Mouse (Mus musculus): ENCODE measurements around the gene Lima1. TPM values are rescaled to one million over a fixed set of nuclear protein-coding genes. Genes with fewer than 3 reads are reported as not detected.

Gene Lima1
- total RNA-seq, 2 experiments from 2014 or later, result 0.09 TPM; not detected in 1

GRCm38 (mm10) chr15:99772277-99772880 lies 102.9 kb downstream of the Lima1 start:
- ATAC-seq (replicated peaks; ENCODE audit: low FRiP score, low TSS enrichment, poor library complexity, severe bottlenecking), result peak; percentile 84

- no peak for ATAC-seq (replicated peaks; ENCODE audit: low FRiP score, low TSS enrichment, poor library complexity, severe bottlenecking)
Measured at GRCm38 (mm10) chr15:99771601-99772276, 103.5 kb downstream of the Lima1 start.

GRCm38 (mm10) chr15:99771004-99771500 lies 104.2 kb downstream of the Lima1 start:
- ATAC-seq (replicated peaks; ENCODE audit: low FRiP score, low TSS enrichment, poor library complexity, severe bottlenecking), result no peak

- ATAC-seq (replicated peaks; ENCODE audit: low FRiP score, low TSS enrichment, poor library complexity, severe bottlenecking), result no peak
Measured at GRCm38 (mm10) chr15:99768761-99769160, 106.5 kb downstream of the Lima1 start.

GRCm38 (mm10) chr15:99767467-99767866 lies 107.8 kb downstream of the Lima1 start:
- 0 out of 2 replicates have a peak, but pooled peaks have one; percentile 11 for ATAC-seq (replicated peaks; ENCODE audit: low FRiP score, low TSS enrichment, poor library complexity, severe bottlenecking)

- ATAC-seq (replicated peaks; ENCODE audit: low FRiP score, low TSS enrichment, poor library complexity, severe bottlenecking), result no peak
Measured at GRCm38 (mm10) chr15:99754204-99754603, 121.1 kb downstream of the Lima1 start.

GRCm38 (mm10) chr15:99740229-99740628 lies 135.0 kb downstream of the Lima1 start:
- no peak for ATAC-seq (replicated peaks; ENCODE audit: low FRiP score, low TSS enrichment, poor library complexity, severe bottlenecking)

GRCm38 (mm10) chr15:99736675-99737074 lies 138.6 kb downstream of the Lima1 start:
- ATAC-seq (replicated peaks; ENCODE audit: low FRiP score, low TSS enrichment, poor library complexity, severe bottlenecking), result no peak

GRCm38 (mm10) chr15:99735631-99736030 lies 139.6 kb downstream of the Lima1 start:
- no peak for ATAC-seq (replicated peaks; ENCODE audit: low FRiP score, low TSS enrichment, poor library complexity, severe bottlenecking)

- ATAC-seq (replicated peaks; ENCODE audit: low FRiP score, low TSS enrichment, poor library complexity, severe bottlenecking), result no peak
Measured at GRCm38 (mm10) chr15:99733186-99733585, 142.1 kb downstream of the Lima1 start.

- no peak for ATAC-seq (replicated peaks; ENCODE audit: low FRiP score, low TSS enrichment, poor library complexity, severe bottlenecking)
Measured at GRCm38 (mm10) chr15:99731678-99732077, 143.6 kb downstream of the Lima1 start.

GRCm38 (mm10) chr15:99731167-99731566 lies 144.1 kb downstream of the Lima1 start:
- no peak for ATAC-seq (replicated peaks; ENCODE audit: low FRiP score, low TSS enrichment, poor library complexity, severe bottlenecking)

- ATAC-seq (replicated peaks; ENCODE audit: low FRiP score, low TSS enrichment, poor library complexity, severe bottlenecking), result no peak
Measured at GRCm38 (mm10) chr15:99729056-99729783, 146.0 kb downstream of the Lima1 start.

Other genes with a start within 250 kb of the Lima1 start
- 31.1 and 62.5 TPM in 2 replicates for gene Racgap1, start 223.8 kb downstream of the Lima1 start, total RNA-seq (2014; fragmentation: Nextera tagmentation)
- 38.5 and 45.9 TPM in 2 replicates for gene Racgap1, start 223.8 kb downstream of the Lima1 start, total RNA-seq (2017)
- gene Asic1, start 205.1 kb downstream of the Lima1 start, total RNA-seq (2014; fragmentation: Nextera tagmentation), result not detected in 2 replicates
- 0.33 TPM in 1 of 2 replicates, not detected in the other for gene Asic1, start 205.1 kb downstream of the Lima1 start, total RNA-seq (2017)
- 29.2 and 37.5 TPM in 2 replicates for gene Smarcd1, start 173.3 kb downstream of the Lima1 start, total RNA-seq (2014; fragmentation: Nextera tagmentation)
- 10.5 and 28.6 TPM in 2 replicates for gene Smarcd1, start 173.3 kb downstream of the Lima1 start, total RNA-seq (2017)
- gene Gm17349, start 170.0 kb downstream of the Lima1 start, total RNA-seq (2014; fragmentation: Nextera tagmentation), result not detected in 2 replicates
- not detected in 2 replicates for gene Gm17349, start 170.0 kb downstream of the Lima1 start, total RNA-seq (2017)
- gene Gpd1, start 157.9 kb downstream of the Lima1 start, total RNA-seq (2014; fragmentation: Nextera tagmentation), result 0.49 TPM in 1 of 2 replicates, not detected in the other
- 0.23 TPM in 1 of 2 replicates, not detected in the other for gene Gpd1, start 157.9 kb downstream of the Lima1 start, total RNA-seq (2017)
- gene Cox14, start 149.8 kb downstream of the Lima1 start, total RNA-seq (2014; fragmentation: Nextera tagmentation), result 60.9 and 68.1 TPM in 2 replicates
- gene Cox14, start 149.8 kb downstream of the Lima1 start, total RNA-seq (2017), result 17.2 and 30.4 TPM in 2 replicates
- gene Cers5, start 102.6 kb downstream of the Lima1 start, total RNA-seq (2014; fragmentation: Nextera tagmentation), result 2.4 and 7.2 TPM in 2 replicates
- 2.2 and 8.3 TPM in 2 replicates for gene Cers5, start 102.6 kb downstream of the Lima1 start, total RNA-seq (2017)
- gene Fam186a, start 91.6 kb upstream of the Lima1 start, total RNA-seq (2014; fragmentation: Nextera tagmentation), result not detected in 2 replicates
- not detected in 2 replicates for gene Fam186a, start 91.6 kb upstream of the Lima1 start, total RNA-seq (2017)
- 103 and 124 TPM in 2 replicates for gene Larp4, start 94.6 kb upstream of the Lima1 start, total RNA-seq (2014; fragmentation: Nextera tagmentation)
- gene Larp4, start 94.6 kb upstream of the Lima1 start, total RNA-seq (2017), result 121 and 122 TPM in 2 replicates
- 10.6 and 14.5 TPM in 2 replicates for gene Dip2b, start 163.2 kb upstream of the Lima1 start, total RNA-seq (2014; fragmentation: Nextera tagmentation)
- 6.1 and 14.0 TPM in 2 replicates for gene Dip2b, start 163.2 kb upstream of the Lima1 start, total RNA-seq (2017)